Mouse (Mus musculus): ENCODE results near the gene Vps26a. TPM values are rescaled to one million over a fixed set of nuclear protein-coding genes. Genes with fewer than 3 reads are reported as not detected.

Gene Vps26a
- polyA plus RNA-seq, 1 experiment from 2014 or later: 81.8 TPM

Other genes with a start within 250 kb of the Vps26a start
- gene Tacr2, start 234.4 kb downstream of the Vps26a start, polyA plus RNA-seq (2016; fragmentation: Nextera tagmentation; extraction: Ambion mirVana): not detected in 2 replicates
- gene Hk1, start 106.9 kb downstream of the Vps26a start, polyA plus RNA-seq (2016; fragmentation: Nextera tagmentation; extraction: Ambion mirVana): 59.9 and 64.7 TPM in 2 replicates
- gene Hkdc1, start 64.3 kb downstream of the Vps26a start, polyA plus RNA-seq (2016; fragmentation: Nextera tagmentation; extraction: Ambion mirVana): 0.17 and 0.47 TPM in 2 replicates
- 0.81 and 1.5 TPM in 2 replicates for gene 4930507D05Rik, start 37.3 kb downstream of the Vps26a start, polyA plus RNA-seq (2016; fragmentation: Nextera tagmentation; extraction: Ambion mirVana)
- gene Supv3l1, start 37.1 kb downstream of the Vps26a start, polyA plus RNA-seq (2016; fragmentation: Nextera tagmentation; extraction: Ambion mirVana): 25.0 and 27.0 TPM in 2 replicates
- 5.9 and 6.9 TPM in 2 replicates for gene Srgn, start 40.6 kb upstream of the Vps26a start, polyA plus RNA-seq (2016; fragmentation: Nextera tagmentation; extraction: Ambion mirVana)
- 72.8 and 73.8 TPM in 2 replicates for gene Kif1bp, start 91.7 kb upstream of the Vps26a start, polyA plus RNA-seq (2016; fragmentation: Nextera tagmentation; extraction: Ambion mirVana)
- 23.6 and 23.8 TPM in 2 replicates for gene Ddx21, start 115.5 kb upstream of the Vps26a start, polyA plus RNA-seq (2016; fragmentation: Nextera tagmentation; extraction: Ambion mirVana)
- gene Ddx50, start 164.4 kb upstream of the Vps26a start, polyA plus RNA-seq (2016; fragmentation: Nextera tagmentation; extraction: Ambion mirVana): 109 and 112 TPM in 2 replicates
- 1.7 and 1.9 TPM in 2 replicates for gene Stox1, start 239.3 kb upstream of the Vps26a start, polyA plus RNA-seq (2016; fragmentation: Nextera tagmentation; extraction: Ambion mirVana)